Mouse (Mus musculus) Muller cell, postnatal 12 days (primary cell): ENCODE data around the gene Hnrnpab.
"Not testable (repeated sequence)": the region's sequence is repeated elsewhere in the genome, so short reads cannot be mapped to it uniquely, and the experiment has no call there.

Source experiments
- DNase-seq: peaks from one replicate; pipeline ENCODE4 v3.0.0-alpha.2; 2015; ENCODE audit errors: inconsistent ontology term

The Hnrnpab gene

GRCm38 (mm10) chr11:51635127-51635524 lies 28.5 kb upstream of the Hnrnpab start:
- DNase-seq: peak; percentile 6

- DNase-seq: no peak
These were observed 27.1 kb upstream of the Hnrnpab start for GRCm38 (mm10) chr11:51633721-51634120.

GRCm38 (mm10) chr11:51633200-51633599 lies 26.6 kb upstream of the Hnrnpab start:
- DNase-seq: not testable (repeated sequence)

- DNase-seq: no peak
These were observed 25.6 kb upstream of the Hnrnpab start for GRCm38 (mm10) chr11:51632130-51632753.

GRCm38 (mm10) chr11:51629651-51630314 lies 23.1 kb upstream of the Hnrnpab start:
- DNase-seq: no peak

- no peak for DNase-seq
These were observed 21.3 kb upstream of the Hnrnpab start for GRCm38 (mm10) chr11:51627907-51628306.

GRCm38 (mm10) chr11:51627425-51627824 lies 20.8 kb upstream of the Hnrnpab start:
- DNase-seq: no peak

GRCm38 (mm10) chr11:51625187-51625820 lies 18.7 kb upstream of the Hnrnpab start:
- no peak for DNase-seq

- no peak for DNase-seq
These were observed 16.4 kb upstream of the Hnrnpab start for GRCm38 (mm10) chr11:51622971-51623491.

GRCm38 (mm10) chr11:51621776-51622175 lies 15.1 kb upstream of the Hnrnpab start:
- DNase-seq: no peak

- no peak for DNase-seq
These were observed 13.4 kb upstream of the Hnrnpab start for GRCm38 (mm10) chr11:51620084-51620483.

- peak; percentile 98 for DNase-seq
These were observed 12.9 kb upstream of the Hnrnpab start, which contains the start of gene Nhp2 for GRCm38 (mm10) chr11:51619409-51620060. TSS of gene Nhp2 (plus strand) at chr11:51619735.

- no peak for DNase-seq
These were observed 12.3 kb upstream of the Hnrnpab start for GRCm38 (mm10) chr11:51618894-51619408.

GRCm38 (mm10) chr11:51617693-51618092 lies 11.0 kb upstream of the Hnrnpab start:
- DNase-seq: peak; percentile 31

- not testable (repeated sequence) for DNase-seq
These were observed 9.5 kb upstream of the Hnrnpab start for GRCm38 (mm10) chr11:51616113-51616512.

GRCm38 (mm10) chr11:51615601-51616000 lies 9.0 kb upstream of the Hnrnpab start:
- DNase-seq: peak; percentile 73

GRCm38 (mm10) chr11:51615129-51615528 lies 8.5 kb upstream of the Hnrnpab start:
- DNase-seq: no peak

GRCm38 (mm10) chr11:51614256-51614655 lies 7.6 kb upstream of the Hnrnpab start:
- no peak for DNase-seq

GRCm38 (mm10) chr11:51609940-51610339 lies 3.3 kb upstream of the Hnrnpab start:
- not testable (repeated sequence) for DNase-seq

- DNase-seq: no peak
These were observed 2.7 kb upstream of the Hnrnpab start for GRCm38 (mm10) chr11:51609266-51609909.

- no peak for DNase-seq
These were observed 570 bp upstream of the Hnrnpab start for GRCm38 (mm10) chr11:51607096-51607738.
